Mouse (Mus musculus) kidney, postnatal 0 days (tissue): ENCODE measurements around the gene Arid3c. TPM values are rescaled to one million over a fixed set of nuclear protein-coding genes. Genes with fewer than 3 reads are reported as not detected.

Experiments used
- ATAC-seq: fragments of 200-750 bp; cut with Nextera tagmentation; replicated peaks from 2 replicates; pipeline ENCODE4 v1.8.0; 2017; ENCODE audit warnings: low read depth, moderate number of reproducible peaks, moderate TSS enrichment, moderate library complexity; ENCODE audit not compliant: low FRiP score
- DNase-seq: peaks from one replicate; pipeline ENCODE4 v3.0.0-alpha.2; 2016; ENCODE audit warnings: low spot score
- H3K27ac ChIP-seq: fragments of 300-500 bp; sonication (generic); 2 replicates; pipeline ENCODE4 v1.5.1; 2014; ENCODE audit warnings: mild to moderate bottlenecking
- H3K27me3 ChIP-seq: fragments of 300-500 bp; sonication (generic); 2 replicates; pipeline ENCODE4 v1.6.1; 2014; ENCODE audit warnings: low read length, mixed read lengths; ENCODE audit not compliant: insufficient read depth
- H3K36me3 ChIP-seq: fragments of 300-500 bp; sonication (generic); 2 replicates; pipeline ENCODE4 v1.6.1; 2014; ENCODE audit warnings: low read length, mixed read lengths; ENCODE audit not compliant: insufficient read depth
- H3K4me1 ChIP-seq: fragments of 300-500 bp; sonication (generic); replicated peaks from 2 replicates; pipeline ENCODE4 v1.6.1; 2014; ENCODE audit warnings: antibody characterized with exemption, low read length, mixed read lengths; ENCODE audit not compliant: insufficient read depth
- H3K4me2 ChIP-seq: fragments of 300-500 bp; sonication (generic); 2 replicates; pipeline ENCODE4 v1.6.1; 2014; ENCODE audit warnings: mild to moderate bottlenecking, low read length, moderate library complexity, mixed read lengths
- H3K4me3 ChIP-seq: fragments of 300-500 bp; sonication (generic); replicated peaks from 2 replicates; pipeline ENCODE4 v1.5.1; 2014; ENCODE audit warnings: low read depth, low read length
- H3K9ac ChIP-seq: fragments of 300-500 bp; sonication (generic); 2 replicates; pipeline ENCODE4 v1.6.1; 2014; ENCODE audit warnings: low read depth, low read length
- H3K9me3 ChIP-seq: fragments of 300-500 bp; sonication (generic); replicated peaks from 2 replicates; pipeline ENCODE4 v1.6.1; 2016; ENCODE audit warnings: low read length, inconsistent platforms, mixed read lengths
- CTCF ChIP-seq: IDR thresholded peaks from 2 replicates; pipeline ENCODE4 v1.5.1; 2016; ENCODE audit warnings: antibody characterized with exemption, low read depth, mild to moderate bottlenecking, moderate library complexity
- WGBS: fragments of 180-500 bp; shearing (Covaris S2); extraction: QIAGEN DNeasy Blood & Tissue Kit; methylation state at CpG from one replicate; pipeline ENCODE4 v1.1.7; 2014; 5-methylcytosine and 5-hydroxymethylcytosine counted together
- polyA plus RNA-seq: library from polyadenylated mRNA; unstranded; fragments of >200 nt; fragmentation: Nextera tagmentation; extraction: Ambion mirVana; gene quantifications from 2 replicates; pipeline ENCODE4 v1.2.1, GENCODE M21; 2015

The Arid3c gene
- polyA plus RNA-seq, 1 experiment from 2014 or later, result 0.14 TPM

DNA sequence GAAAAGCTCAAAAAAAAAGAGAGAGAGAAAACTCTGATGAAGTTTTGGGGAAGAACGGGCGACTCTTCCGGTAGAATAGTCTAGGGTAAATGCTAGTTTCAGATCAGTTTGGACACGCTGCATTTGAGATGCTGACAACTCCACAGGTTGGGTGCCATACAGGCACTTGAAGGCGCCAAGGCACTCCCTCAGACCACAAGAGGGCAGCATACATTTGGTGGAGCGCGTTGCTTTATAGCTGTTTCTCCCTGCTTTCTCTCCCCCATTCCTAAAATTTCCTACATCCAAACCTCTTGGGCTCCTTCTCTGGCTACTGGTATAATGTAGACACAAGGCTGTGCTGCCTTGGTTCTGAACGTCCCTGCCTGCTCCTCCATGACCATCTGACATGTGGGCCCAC lies 16.7 kb downstream of the Arid3c start:
- Histone ChIP-seq H3K36me3 (peaks cover 22% of the 10 kb centered on the region), H3K4me2 (peak overlapping the region; percentile 92), H3K9me3 (no peaks in the 10 kb centered on the region), H3K9ac (no peak overlapping the region), H3K27me3 (no peaks in the 10 kb centered on the region), H3K4me3 (peak overlapping the region; percentile 80), H3K27ac (no peak overlapping the region), H3K4me1 (peaks cover 21% of the 10 kb centered on the region)
- ATAC-seq (no peak), DNase-seq (peak; percentile 87)
- TF ChIP-seq CTCF, result peak; percentile 86
- WGBS, result 13% methylated on average over 8 of the region's 8 CpGs

GRCm38 (mm10) chr4:41713197-41714067 lies 17.5 kb downstream of the Arid3c start, which contains the start of gene Rpp25l:
Rpp25l (minus strand) TSS chr4:41713534.
- Histone ChIP-seq H3K9ac (peak within 1 kb of the TSS; percentile 93), H3K27ac (peak within 1 kb of the TSS; percentile 70), H3K4me1 (peaks cover 21% of the 10 kb centered on the region), H3K36me3 (peaks cover 14% of the 10 kb centered on the region; the same call in 1 of the 2 replicates), H3K4me2 (peak within 1 kb of the TSS; percentile 92), H3K4me3 (peak within 1 kb of the TSS; percentile 80), H3K9me3 (no peaks in the 10 kb centered on the region), H3K27me3 (no peaks in the 10 kb centered on the region)
- TF ChIP-seq CTCF, result peak; percentile 38; the same call in 1 of the 2 replicates
- peak; percentile 79 for DNase-seq
- under 1% methylated on average over 61 of the region's 61 CpGs for WGBS
- ATAC-seq, result peak; percentile 65

GRCm38 (mm10) chr4:41712421-41713196 lies 18.3 kb downstream of the Arid3c start:
- Histone ChIP-seq H3K4me2 (peak overlapping the region; percentile 92), H3K4me3 (peak overlapping the region; percentile 80), H3K4me1 (peaks cover 21% of the 10 kb centered on the region), H3K9me3 (no peaks in the 10 kb centered on the region), H3K27me3 (no peaks in the 10 kb centered on the region), H3K9ac (peak overlapping the region; percentile 93), H3K36me3 (0 out of 2 replicates have a peak, but pooled peaks cover 9% of the 10 kb centered on the region), H3K27ac (peak overlapping the region; percentile 70)
- DNase-seq, result peak; percentile 25
- 36% methylated on average over 31 of the region's 31 CpGs for WGBS
- TF ChIP-seq CTCF, result no peak
- ATAC-seq, result 0 out of 2 replicates have a peak, but pooled peaks have one; percentile 8

- no peak for TF ChIP-seq CTCF
- Histone ChIP-seq H3K9me3 (no peaks in the 10 kb centered on the region), H3K4me2 (peak overlapping the region; percentile 92), H3K36me3 (0 out of 2 replicates have a peak, but pooled peaks cover 5% of the 10 kb centered on the region), H3K27ac (no peak overlapping the region), H3K4me1 (peaks cover 21% of the 10 kb centered on the region), H3K9ac (peak overlapping the region; percentile 93; the same call in 1 of the 2 replicates), H3K4me3 (peak overlapping the region; percentile 80), H3K27me3 (no peaks in the 10 kb centered on the region)
- DNase-seq, result no peak
- 75% methylated on average over 16 of the region's 16 CpGs for WGBS
- ATAC-seq, result no peak
These were observed 19.1 kb downstream of the Arid3c start for GRCm38 (mm10) chr4:41711705-41712375.

DNA sequence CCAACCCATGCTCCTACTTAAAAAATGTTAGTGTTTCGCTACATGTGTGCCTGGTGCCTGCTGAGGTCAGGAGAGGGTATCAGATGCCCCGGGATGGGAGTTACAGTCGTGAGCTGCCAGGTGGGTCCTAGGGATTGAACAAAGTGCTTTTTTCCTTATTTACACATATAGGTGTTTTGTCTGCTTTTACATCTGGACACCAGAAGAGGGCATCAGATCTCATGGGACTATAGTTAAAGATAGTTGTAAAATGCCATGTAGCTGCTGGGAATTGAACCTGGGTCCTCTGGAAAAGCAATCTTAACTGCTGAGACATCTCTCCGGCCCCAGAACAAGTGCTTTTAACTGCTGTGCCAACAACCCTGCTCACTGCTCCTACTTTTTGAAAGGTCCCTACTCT lies 20.7 kb downstream of the Arid3c start:
- no peak overlapping the region for H3K9ac ChIP-seq
- H3K4me2 ChIP-seq, result no peak overlapping the region
- ATAC-seq, result no peak
- H3K36me3 ChIP-seq, result no peaks in the 10 kb centered on the region
- peak; percentile 44 for TF ChIP-seq CTCF
- no peaks in the 10 kb centered on the region for H3K9me3 ChIP-seq
- WGBS, result 65% methylated on average over 4 of the region's 4 CpGs
- no peaks in the 10 kb centered on the region for H3K27me3 ChIP-seq
- no peak overlapping the region for H3K4me3 ChIP-seq
- DNase-seq, result no peak
- peaks cover 21% of the 10 kb centered on the region for H3K4me1 ChIP-seq
- no peak overlapping the region for H3K27ac ChIP-seq
